Mouse (Mus musculus): ENCODE results near the gene Sema6d.

The Sema6d gene

GRCm38 (mm10) chr2:124089813-124090230, at the start of gene Sema6d:
Sema6d (plus strand) TSS chr2:124089969.
- DNase-seq (ENCODE audit: extremely low spot score): peak; percentile 41

DNA sequence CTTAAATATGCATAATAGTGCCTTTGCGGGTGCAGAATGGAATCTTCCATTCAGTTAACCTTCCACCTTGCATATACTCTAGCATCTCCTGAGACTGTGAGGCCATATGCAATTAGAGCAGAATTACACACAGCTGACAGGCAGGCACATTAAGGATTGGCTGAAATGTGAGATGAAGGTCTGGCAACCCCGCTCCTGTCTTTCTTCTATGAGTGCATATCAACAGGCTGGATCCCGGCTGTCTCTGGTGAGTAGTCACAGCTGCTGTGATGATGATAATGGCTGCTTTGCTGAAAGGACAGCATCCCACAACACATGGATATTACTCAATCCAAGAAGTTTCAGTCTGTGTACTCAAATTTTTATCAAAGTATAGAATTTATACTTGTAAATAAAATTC, 29.9 kb upstream of the Sema6d start:
- DNase-seq (ENCODE audit: extremely low spot score): no peak

- DNase-seq (ENCODE audit: extremely low spot score): no peak
Measured at GRCm38 (mm10) chr2:124068380-124068779, 21.4 kb upstream of the Sema6d start.

GRCm38 (mm10) chr2:124070664-124071063, 19.1 kb upstream of the Sema6d start:
- DNase-seq (ENCODE audit: extremely low spot score): peak; percentile 8

DNA sequence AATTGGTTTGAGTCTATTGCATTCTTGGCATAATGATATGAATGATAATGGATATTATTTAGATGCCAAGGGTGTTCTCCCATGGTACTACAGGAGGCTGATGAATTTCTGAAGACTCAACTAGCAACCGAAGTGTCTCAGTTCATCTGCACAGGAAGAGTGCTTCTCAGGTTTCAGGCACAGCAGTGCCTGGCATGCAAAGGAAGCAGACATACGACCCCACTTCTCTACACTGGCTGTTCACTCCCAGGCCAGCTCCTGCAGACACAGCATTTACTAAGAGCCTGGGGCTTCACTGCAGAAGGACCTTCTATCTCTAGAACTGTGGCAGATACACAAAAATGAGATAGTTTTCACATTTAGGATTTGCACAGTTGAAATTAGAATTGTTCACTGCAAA, 18.4 kb upstream of the Sema6d start:
- peak; percentile 20 for DNase-seq (ENCODE audit: extremely low spot score)

- DNase-seq (ENCODE audit: extremely low spot score): peak; percentile 44
Measured at GRCm38 (mm10) chr2:124090231-124091141, 717 bp downstream of the Sema6d start.

GRCm38 (mm10) chr2:124099697-124100096, 9.9 kb downstream of the Sema6d start:
- DNase-seq (ENCODE audit: extremely low spot score): no peak

DNA sequence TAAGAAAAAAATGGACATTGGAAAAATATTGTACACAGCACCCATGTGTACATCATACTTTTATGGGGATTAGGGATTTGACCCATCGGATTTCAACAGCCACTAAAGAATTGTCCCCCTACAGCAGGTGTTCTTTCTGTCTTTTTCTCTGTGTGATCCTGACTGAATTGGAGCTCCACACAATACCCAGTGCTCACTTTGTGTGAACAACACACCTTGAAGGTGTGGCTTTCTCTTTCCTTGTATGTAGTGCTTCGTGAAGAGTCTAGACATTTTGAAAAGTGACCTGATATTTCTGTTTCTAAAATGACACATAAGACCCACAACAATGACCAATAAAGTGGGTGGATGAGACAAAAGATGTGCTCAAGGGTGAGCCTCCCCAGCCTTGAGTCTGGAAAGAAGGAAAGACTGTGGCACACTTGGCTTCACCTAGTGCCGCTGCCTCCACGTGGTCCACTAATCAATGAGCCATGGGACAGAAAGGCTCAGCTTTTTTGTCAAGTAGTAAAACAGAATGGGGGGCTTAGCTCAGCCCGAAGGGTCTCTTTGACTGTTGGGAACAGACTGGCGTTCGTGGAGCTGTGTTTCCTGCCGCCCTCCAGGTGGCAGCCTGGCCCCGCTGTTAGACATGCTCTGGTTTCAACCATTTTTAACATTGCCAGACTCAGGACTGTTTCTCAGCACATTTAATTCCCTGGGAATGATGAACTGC, 10.9 kb downstream of the Sema6d start:
- DNase-seq (ENCODE audit: extremely low spot score): peak; percentile 62

- no peak for DNase-seq (ENCODE audit: extremely low spot score)
Measured at GRCm38 (mm10) chr2:124101201-124101517, 11.4 kb downstream of the Sema6d start.

- DNase-seq (ENCODE audit: extremely low spot score): no peak
Measured at GRCm38 (mm10) chr2:124101580-124101979, 11.8 kb downstream of the Sema6d start.

- DNase-seq (ENCODE audit: extremely low spot score): no peak
Measured at GRCm38 (mm10) chr2:124103277-124103676, 13.5 kb downstream of the Sema6d start.

DNA sequence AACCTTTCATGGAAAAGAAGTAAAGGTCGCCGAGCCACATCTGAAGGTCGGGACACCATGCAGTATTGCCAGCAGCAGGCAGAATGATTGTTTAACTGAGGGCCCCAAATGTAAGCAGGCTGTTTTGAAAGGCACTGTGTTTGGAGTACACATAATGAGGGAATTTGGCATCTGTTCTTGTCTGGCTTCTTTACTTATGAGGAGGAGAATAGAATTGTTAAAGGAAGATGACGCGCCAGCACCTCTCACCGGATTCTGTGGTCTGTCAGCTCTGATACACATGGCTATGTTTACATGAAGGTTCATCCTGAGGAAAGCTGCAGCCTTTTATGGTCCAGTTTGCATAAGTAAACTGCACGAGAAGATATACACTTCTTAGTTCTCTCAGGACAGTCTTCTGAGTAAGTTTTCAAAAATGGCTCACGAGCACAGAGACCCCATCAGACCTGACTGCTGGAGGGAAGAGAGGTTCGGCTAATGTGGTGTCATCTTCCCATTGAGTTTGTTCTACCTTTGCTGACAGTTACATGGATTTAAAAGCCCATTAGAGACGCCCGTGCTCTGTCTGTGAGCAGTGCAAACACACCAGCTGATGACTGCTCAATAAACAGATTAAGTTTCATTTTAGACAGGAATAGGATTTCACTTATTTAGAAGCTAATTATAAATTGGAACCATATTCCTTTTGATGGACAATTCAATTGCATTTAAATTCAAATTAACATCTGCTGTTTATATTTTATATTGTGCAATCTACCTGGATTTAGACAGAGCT, 28.9 kb downstream of the Sema6d start:
- no peak for DNase-seq (ENCODE audit: extremely low spot score)

GRCm38 (mm10) chr2:124120355-124120754, 30.6 kb downstream of the Sema6d start:
- DNase-seq (ENCODE audit: extremely low spot score): no peak

GRCm38 (mm10) chr2:124121539-124121938, 31.8 kb downstream of the Sema6d start:
- no peak for DNase-seq (ENCODE audit: extremely low spot score)

DNA sequence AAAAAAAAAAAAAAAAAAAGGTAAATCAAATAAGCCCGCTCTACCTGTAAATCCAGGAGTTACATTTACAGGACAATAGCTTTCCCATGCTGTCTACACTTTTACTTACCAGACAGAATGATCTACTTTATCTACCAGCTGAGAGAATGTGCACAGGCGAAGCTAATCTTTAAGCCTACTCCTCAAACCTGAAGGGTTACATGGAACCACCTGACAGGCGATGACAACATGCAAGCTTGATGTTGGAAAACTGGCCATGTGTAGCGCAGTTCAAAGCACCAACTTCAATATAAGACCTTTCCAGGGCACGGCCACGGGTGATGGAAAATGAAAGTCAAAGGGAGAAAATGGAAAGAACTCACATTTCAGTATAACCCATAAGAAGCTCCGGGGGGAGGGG, 35.7 kb downstream of the Sema6d start:
- DNase-seq (ENCODE audit: extremely low spot score): no peak

- DNase-seq (ENCODE audit: extremely low spot score): no peak
Measured at GRCm38 (mm10) chr2:124126853-124127252, 37.1 kb downstream of the Sema6d start.

DNA sequence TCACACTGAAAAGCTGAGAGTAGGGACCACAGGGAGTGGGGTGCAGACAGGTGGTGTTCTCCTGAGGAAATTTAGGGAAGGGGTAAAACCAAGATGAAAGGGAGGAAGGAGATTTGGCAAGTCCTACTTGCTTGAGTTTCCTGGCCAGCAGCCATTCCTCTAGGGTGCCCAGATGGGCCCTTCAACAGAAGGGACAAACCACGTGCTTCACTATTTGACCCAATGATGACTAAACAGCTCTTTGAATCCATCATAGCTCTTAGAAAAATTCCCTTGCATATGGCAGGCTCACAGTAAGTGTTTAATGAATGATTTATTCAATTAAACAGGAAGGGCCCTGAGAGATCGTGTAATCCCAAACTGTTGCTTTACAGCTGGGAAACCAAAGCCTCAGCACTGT, 41.1 kb downstream of the Sema6d start:
- DNase-seq (ENCODE audit: extremely low spot score): no peak

DNA sequence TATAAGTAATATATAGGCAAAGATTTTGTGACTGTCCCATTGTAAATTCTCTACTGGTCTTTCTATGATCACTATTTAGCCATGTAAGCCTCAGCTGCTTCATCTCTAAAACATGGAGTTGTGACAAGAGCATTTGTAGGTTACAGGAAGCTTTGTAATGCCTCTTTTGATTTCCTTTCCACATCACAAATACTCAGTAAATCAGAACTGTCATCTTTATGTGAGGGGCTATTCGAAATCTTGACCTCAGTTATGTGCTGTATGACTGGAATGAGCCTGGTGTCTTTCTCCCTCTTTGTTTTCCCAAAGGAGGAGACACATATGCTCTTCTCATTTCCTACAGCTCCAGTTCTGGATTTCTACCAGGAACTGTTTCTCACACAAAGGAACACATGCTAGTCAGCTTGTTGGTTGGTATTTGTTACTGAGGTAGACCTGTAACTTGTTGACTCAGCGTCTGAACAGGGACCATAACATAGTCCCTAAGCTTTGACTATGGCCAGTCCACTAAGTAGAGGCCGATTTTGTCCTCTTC, 51.8 kb downstream of the Sema6d start:
- DNase-seq (ENCODE audit: extremely low spot score): no peak

DNA sequence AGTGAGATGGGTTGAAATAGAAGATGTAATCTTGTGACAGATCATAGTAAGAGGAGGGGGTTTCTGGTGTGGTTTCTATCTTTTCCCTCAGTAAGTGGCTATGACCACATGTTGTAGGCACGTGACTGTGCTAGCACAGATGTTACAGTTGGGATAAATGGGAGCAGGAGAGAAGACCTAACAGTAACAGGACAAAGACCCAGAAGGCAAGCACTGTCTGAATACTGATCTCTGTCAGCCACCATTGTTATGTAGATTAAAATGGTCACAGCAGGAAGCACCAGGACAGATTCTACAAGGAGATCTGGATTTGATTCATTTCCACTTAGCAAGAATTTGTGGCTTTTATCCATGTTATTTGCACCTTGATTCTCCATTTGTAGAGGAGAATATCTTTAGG, 55.8 kb downstream of the Sema6d start:
- no peak for DNase-seq (ENCODE audit: extremely low spot score)

DNA sequence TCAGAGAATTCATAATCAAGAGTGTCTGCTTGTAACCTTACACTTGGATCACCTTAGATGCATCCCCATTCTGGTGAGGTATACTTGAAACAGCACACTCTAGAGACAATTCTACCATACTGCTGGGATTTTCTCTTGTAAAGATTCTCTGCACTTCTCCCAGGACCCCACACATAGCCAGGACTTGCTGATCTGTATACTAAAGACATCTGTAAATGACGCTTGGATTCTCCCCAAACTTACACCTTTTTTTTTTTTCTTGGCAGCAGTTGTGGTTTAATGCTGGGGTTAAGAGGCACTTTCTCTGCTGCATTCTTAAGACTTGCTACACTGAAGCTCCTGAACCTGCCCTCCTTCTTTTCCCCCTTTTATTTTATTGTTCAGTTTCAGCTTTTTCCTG, 68.4 kb downstream of the Sema6d start:
- no peak for DNase-seq (ENCODE audit: extremely low spot score)

DNA sequence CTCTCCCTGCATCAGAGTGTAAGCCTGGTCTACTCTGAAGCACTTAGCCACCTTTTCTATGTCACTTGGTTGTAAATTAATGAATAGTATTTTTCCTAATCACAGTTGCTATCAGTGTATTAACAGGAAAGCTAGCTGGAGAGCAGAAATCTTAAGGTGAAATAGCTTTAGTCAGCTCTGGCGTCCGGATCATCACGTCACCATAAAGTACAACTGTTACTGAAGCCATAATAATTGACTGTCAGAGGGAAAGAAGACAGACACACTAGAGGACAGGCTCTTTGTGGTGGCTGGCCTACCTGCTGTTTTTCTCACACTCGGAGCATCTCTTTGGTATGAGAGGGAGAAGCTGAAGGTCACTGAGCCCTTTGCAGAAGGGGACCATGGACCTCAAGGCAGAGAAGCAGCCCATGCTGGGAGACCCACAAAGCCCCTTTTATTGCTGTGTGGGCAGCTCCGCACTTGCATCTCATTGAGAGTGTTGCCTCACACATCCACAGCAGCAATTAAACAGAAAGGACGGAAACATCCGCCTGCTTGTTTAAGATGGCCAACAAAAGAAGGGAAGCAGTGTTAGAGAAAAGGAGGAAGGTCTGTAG, 72.3 kb downstream of the Sema6d start:
- no peak for DNase-seq (ENCODE audit: extremely low spot score)

DNA sequence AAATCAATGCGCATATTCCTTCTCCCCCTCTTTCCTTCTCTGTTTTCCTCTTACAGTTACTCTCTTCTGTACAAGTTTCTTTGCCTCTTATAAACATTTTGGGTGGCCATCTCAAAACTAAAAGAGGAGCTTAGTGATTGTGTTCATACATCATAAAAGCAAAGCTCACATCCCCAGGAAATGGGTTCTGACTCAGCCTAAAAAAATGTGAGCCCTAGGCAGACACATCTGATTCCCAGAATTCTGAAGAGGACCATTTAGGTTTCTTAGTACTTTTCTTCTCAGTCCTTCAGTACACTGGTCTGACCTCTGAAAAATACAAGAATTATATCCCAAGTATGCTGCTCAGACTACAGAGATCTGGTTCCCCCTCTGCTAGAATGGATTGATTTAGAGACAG, 78.6 kb downstream of the Sema6d start:
- DNase-seq (ENCODE audit: extremely low spot score): no peak
